Mouse (Mus musculus): ENCODE measurements at regions not wholly inside any gene's neighbourhood (a gene's known extent, or its start where the extent isn't known, plus 50 kb on each side); places are given as distances from the start of the nearest gene placed in this dataset.

GRCm38 (mm10) chr3:29757821-29758494 is 676.1 kb downstream of the Egfem1 start:
- Histone ChIP-seq H3K4me3 (ENCODE audit: control insufficient read depth in 1 of 2, insufficient read depth in 1 of 2, low read depth in 2 of 2, low read length in 2 of 2) (no peak overlapping the region), H3K4me1 (ENCODE audit: control insufficient read depth in 1 of 2, insufficient read depth in 2 of 2, low read length in 2 of 2) (no peaks in the 10 kb centered on the region), H3K27ac (ENCODE audit: control insufficient read depth, low read depth, low read length) (no peak overlapping the region), H3K79me2 (ENCODE audit: control insufficient read depth, insufficient read depth, low read length, poor library complexity) (no peaks in the 10 kb centered on the region), H3K36me3 (ENCODE audit: control insufficient read depth in 1 of 2, insufficient read depth in 2 of 2, low read length in 2 of 2) (no peaks in the 10 kb centered on the region), H3K27me3 (ENCODE audit: control insufficient read depth in 1 of 2, insufficient read depth in 2 of 2, low read length in 2 of 2) (no peaks in the 10 kb centered on the region), H3K9me3 (replicated peaks; ENCODE audit: insufficient read depth, low read length) (no peaks in the 10 kb centered on the region), H3K9ac (ENCODE audit: control insufficient read depth, low read depth, low read length, poor library complexity, severe bottlenecking) (no peak overlapping the region)
- DNase-seq (ENCODE audit: low read depth, low spot score), result no peak
- TF ChIP-seq POLR2A (IDR thresholded peaks at IDR 0.05; ENCODE audit: control insufficient read depth in 1 of 2, insufficient read depth in 1 of 2, low read depth in 1 of 2, low read length in 2 of 2, poor library complexity in 1 of 2) (no peak), KAT2A (conservative IDR thresholded peaks at IDR 0.05; ENCODE audit: low read depth, low read length) (no peak)
